Mouse (Mus musculus): ENCODE data around the gene Park7. TPM values are rescaled to one million over a fixed set of nuclear protein-coding genes. Genes with fewer than 3 reads are reported as not detected.
A peak's percentile ranks its signal among the peaks of the same experiment; 100 is the strongest.

Park7 gene
- polyA plus RNA-seq (2012; ENCODE audit: insufficient read depth, insufficient read length, missing spikeins) = 92.2 and 96.0 TPM in 2 replicates

- Histone ChIP-seq H3K4me3 (ENCODE audit: insufficient read depth, low read length) (peak within 1 kb of the TSS; percentile 78), H3K27ac (ENCODE audit: insufficient read depth, low read depth, low read length) (peak within 1 kb of the TSS; percentile 87), H3K4me1 (ENCODE audit: control insufficient read depth, insufficient read depth, low read length) (peaks cover 29% of the 10 kb centered on the region)
- 0 out of 2 replicates have a peak, but pooled peaks have one; percentile 33 for TF ChIP-seq POLR2A (IDR thresholded peaks at IDR 0.05; ENCODE audit: borderline replicate concordance, low read depth, low read length)
- no peak for TF ChIP-seq CTCF (IDR thresholded peaks at IDR 0.05; ENCODE audit: low read depth, low read length)
These were observed at the start of gene Park7, which contains the start of gene Tnfrsf9 for GRCm38 (mm10) chr4:150914290-150914733. TSS of gene Park7 (minus strand) at chr4:150914437. TSS of gene Tnfrsf9 (plus strand) at chr4:150914562.

- Histone ChIP-seq H3K27ac (ENCODE audit: insufficient read depth, low read depth, low read length) (no peak overlapping the region), H3K4me3 (ENCODE audit: insufficient read depth, low read length) (no peak overlapping the region), H3K4me1 (ENCODE audit: control insufficient read depth, insufficient read depth, low read length) (no peaks in the 10 kb centered on the region)
- no peak for TF ChIP-seq CTCF (IDR thresholded peaks at IDR 0.05; ENCODE audit: low read depth, low read length)
- no peak for TF ChIP-seq POLR2A (IDR thresholded peaks at IDR 0.05; ENCODE audit: borderline replicate concordance, low read depth, low read length)
These were observed 49.5 kb upstream of the Park7 start for GRCm38 (mm10) chr4:150963711-150964110.

- Histone ChIP-seq H3K4me1 (ENCODE audit: control insufficient read depth, insufficient read depth, low read length) (no peaks in the 10 kb centered on the region), H3K27ac (ENCODE audit: insufficient read depth, low read depth, low read length) (no peak overlapping the region), H3K4me3 (ENCODE audit: insufficient read depth, low read length) (no peak overlapping the region)
- TF ChIP-seq POLR2A (IDR thresholded peaks at IDR 0.05; ENCODE audit: borderline replicate concordance, low read depth, low read length) = no peak
- TF ChIP-seq CTCF (IDR thresholded peaks at IDR 0.05; ENCODE audit: low read depth, low read length) = no peak
These were observed 48.0 kb upstream of the Park7 start for GRCm38 (mm10) chr4:150962231-150962630.

DNA sequence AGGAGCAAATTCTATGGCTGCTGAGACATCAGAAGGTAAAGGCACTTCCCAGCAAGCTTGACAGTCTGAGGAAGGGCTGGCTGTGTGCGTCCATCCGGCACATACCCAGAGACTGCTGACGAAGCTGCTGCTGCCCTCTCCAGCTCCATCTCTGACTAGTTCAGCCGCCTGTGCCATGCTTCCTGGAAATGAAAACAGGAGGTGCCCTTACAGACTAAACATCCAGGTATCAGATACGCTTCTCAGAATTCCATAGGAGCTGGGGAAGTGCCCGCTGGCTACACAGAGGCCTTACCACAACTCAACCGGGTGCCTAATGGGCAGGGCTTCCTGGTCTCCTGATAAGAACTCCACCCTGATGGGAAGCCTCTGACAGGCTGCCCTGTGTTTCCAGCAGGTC lies 44.3 kb upstream of the Park7 start:
- no peaks in the 10 kb centered on the region for H3K4me1 ChIP-seq (ENCODE audit: control insufficient read depth, insufficient read depth, low read length)
- TF ChIP-seq CTCF (IDR thresholded peaks at IDR 0.05; ENCODE audit: low read depth, low read length) (no peak), POLR2A (IDR thresholded peaks at IDR 0.05; ENCODE audit: borderline replicate concordance, low read depth, low read length) (no peak)

DNA sequence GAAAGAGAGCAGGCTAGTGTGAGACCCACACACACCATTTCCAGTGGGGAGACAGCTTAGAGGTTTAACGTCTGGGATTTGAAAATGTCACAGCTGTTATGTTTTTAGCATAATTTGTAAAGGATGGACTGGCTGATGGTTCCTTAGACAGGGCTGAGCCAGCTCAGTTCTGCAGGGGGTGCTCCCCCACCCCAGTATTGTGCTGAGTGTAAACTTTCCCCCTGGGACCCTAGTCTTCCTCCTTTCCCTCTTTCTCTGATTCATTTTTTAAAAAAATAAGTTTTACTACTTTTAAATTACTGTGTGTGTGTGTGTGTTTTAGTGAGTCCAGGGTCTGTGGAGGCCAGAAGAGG lies 42.8 kb upstream of the Park7 start:
- no peak overlapping the region for H3K27ac ChIP-seq (ENCODE audit: insufficient read depth, low read depth, low read length)
- no peaks in the 10 kb centered on the region for H3K4me1 ChIP-seq (ENCODE audit: control insufficient read depth, insufficient read depth, low read length)
- TF ChIP-seq CTCF (IDR thresholded peaks at IDR 0.05; ENCODE audit: low read depth, low read length) (no peak), POLR2A (IDR thresholded peaks at IDR 0.05; ENCODE audit: borderline replicate concordance, low read depth, low read length) (no peak)
- no peak overlapping the region for H3K4me3 ChIP-seq (ENCODE audit: insufficient read depth, low read length)

More for the DNA sequence above, 44.3 kb upstream of the Park7 start:
- Histone ChIP-seq H3K4me3 (ENCODE audit: insufficient read depth, low read length) (no peak overlapping the region), H3K27ac (ENCODE audit: insufficient read depth, low read depth, low read length) (no peak overlapping the region)

GRCm38 (mm10) chr4:150956369-150957105 lies 42.3 kb upstream of the Park7 start:
- Histone ChIP-seq H3K4me1 (ENCODE audit: control insufficient read depth, insufficient read depth, low read length) (no peaks in the 10 kb centered on the region), H3K27ac (ENCODE audit: insufficient read depth, low read depth, low read length) (no peak overlapping the region), H3K4me3 (ENCODE audit: insufficient read depth, low read length) (no peak overlapping the region)
- TF ChIP-seq CTCF (IDR thresholded peaks at IDR 0.05; ENCODE audit: low read depth, low read length) (no peak), POLR2A (IDR thresholded peaks at IDR 0.05; ENCODE audit: borderline replicate concordance, low read depth, low read length) (no peak)

DNA sequence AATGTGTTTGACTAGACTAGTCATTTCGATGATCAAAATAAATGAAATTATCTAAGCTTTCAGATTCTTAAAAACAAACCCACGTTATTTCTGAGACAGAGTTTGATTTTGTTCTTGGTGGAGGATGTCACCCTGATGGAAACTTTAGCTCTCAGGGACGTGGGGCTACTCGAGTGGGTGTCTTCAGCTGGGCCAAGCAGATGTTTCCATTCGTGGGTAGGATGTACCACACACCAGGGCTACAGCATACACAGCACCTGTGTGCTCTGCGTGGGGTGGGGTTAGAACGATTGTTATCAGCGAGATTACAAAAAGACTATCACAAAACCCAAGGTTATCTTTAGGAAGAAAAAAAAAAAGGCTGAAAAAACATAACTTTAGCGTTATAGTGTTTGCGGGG lies 36.7 kb upstream of the Park7 start:
- Histone ChIP-seq H3K27ac (ENCODE audit: insufficient read depth, low read depth, low read length) (no peak overlapping the region), H3K4me1 (ENCODE audit: control insufficient read depth, insufficient read depth, low read length) (no peaks in the 10 kb centered on the region), H3K4me3 (ENCODE audit: insufficient read depth, low read length) (no peak overlapping the region)
- TF ChIP-seq CTCF (IDR thresholded peaks at IDR 0.05; ENCODE audit: low read depth, low read length) (no peak), POLR2A (IDR thresholded peaks at IDR 0.05; ENCODE audit: borderline replicate concordance, low read depth, low read length) (no peak)

DNA sequence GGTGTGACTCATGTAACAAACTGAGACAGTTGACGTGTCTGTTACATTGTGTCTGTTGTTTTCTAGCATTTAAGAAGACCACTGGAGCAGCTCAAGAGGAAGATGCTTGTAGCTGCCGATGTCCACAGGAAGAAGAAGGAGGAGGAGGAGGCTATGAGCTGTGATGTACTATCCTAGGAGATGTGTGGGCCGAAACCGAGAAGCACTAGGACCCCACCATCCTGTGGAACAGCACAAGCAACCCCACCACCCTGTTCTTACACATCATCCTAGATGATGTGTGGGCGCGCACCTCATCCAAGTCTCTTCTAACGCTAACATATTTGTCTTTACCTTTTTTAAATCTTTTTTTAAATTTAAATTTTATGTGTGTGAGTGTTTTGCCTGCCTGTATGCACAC lies 30.5 kb upstream of the Park7 start:
- TF ChIP-seq CTCF (IDR thresholded peaks at IDR 0.05; ENCODE audit: low read depth, low read length) = no peak
- no peak overlapping the region for H3K27ac ChIP-seq (ENCODE audit: insufficient read depth, low read depth, low read length)
- no peak overlapping the region for H3K4me3 ChIP-seq (ENCODE audit: insufficient read depth, low read length)
- H3K4me1 ChIP-seq (ENCODE audit: control insufficient read depth, insufficient read depth, low read length) = no peaks in the 10 kb centered on the region

DNA sequence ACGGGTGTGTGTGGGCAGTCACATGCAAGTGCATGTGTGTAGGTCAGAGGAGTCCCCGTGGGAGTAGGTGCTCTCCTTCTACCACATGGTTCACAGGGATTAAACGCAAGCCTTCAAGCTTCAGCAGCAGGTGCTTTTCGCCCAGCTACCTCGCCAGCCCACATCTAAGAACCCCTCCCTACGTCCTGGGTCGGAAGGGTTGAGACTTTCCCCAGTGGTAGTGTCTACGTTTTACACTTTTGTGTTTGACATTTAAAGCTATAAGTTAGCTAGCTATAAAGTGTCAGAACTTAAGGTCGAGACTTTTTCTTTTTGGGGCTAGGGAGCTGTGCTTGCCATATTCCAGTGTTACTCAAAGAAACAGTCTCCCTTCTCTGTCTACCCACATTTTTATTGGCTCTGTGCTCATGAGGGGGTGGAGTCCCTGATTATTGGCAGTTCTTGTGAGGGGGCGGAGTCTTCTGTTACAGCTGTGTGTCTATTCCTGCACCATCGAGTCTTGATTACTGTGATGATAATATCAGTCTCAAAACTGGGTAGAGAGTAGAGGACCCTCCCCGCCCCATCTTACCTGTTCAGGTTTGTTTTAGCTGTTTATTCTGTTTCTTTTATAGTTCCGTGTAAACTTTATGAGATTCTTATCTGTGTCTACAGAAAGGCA lies 25.9 kb upstream of the Park7 start:
- H3K4me1 ChIP-seq (ENCODE audit: control insufficient read depth, insufficient read depth, low read length) = 0 out of 2 replicates have a peak, but pooled peaks cover 3% of the 10 kb centered on the region
- no peak overlapping the region for H3K4me3 ChIP-seq (ENCODE audit: insufficient read depth, low read length)
- TF ChIP-seq POLR2A (IDR thresholded peaks at IDR 0.05; ENCODE audit: borderline replicate concordance, low read depth, low read length) (no peak), CTCF (IDR thresholded peaks at IDR 0.05; ENCODE audit: low read depth, low read length) (no peak)
- no peak overlapping the region for H3K27ac ChIP-seq (ENCODE audit: insufficient read depth, low read depth, low read length)

DNA sequence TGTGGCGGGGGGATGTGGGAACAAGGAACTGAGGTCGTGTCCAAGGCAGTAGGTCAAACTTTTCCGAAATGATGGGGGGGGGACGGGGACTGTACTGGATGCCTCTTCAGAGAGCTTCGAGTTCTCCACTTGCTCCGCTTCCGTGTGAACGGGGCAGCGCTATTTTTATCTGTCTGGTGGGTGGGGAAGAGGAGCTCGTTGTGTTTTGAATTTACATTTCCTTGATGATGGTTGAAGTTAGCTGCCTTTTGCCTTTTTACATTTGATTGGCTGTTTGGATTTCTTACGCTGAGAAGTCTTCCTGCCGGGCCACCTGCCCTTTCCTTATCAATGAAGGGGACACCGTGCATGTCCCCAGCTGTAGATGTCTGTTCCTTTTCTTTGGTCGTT lies 23.8 kb upstream of the Park7 start:
- no peak overlapping the region for H3K27ac ChIP-seq (ENCODE audit: insufficient read depth, low read depth, low read length)
- peak overlapping the region; percentile 22 for H3K4me3 ChIP-seq (ENCODE audit: insufficient read depth, low read length)
- H3K4me1 ChIP-seq (ENCODE audit: control insufficient read depth, insufficient read depth, low read length) = 0 out of 2 replicates have a peak, but pooled peaks cover 3% of the 10 kb centered on the region
- TF ChIP-seq CTCF (IDR thresholded peaks at IDR 0.05; ENCODE audit: low read depth, low read length) (no peak), POLR2A (IDR thresholded peaks at IDR 0.05; ENCODE audit: borderline replicate concordance, low read depth, low read length) (no peak)

All from bone marrow macrophage, adult 2 months (primary cell).